Mouse (Mus musculus) CH12.LX (cell line): ENCODE results near the gene Pde8a. TPM values are rescaled to one million over a fixed set of nuclear protein-coding genes. Genes with fewer than 3 reads are reported as not detected.

Experiments used
- DNase-seq: peaks from one replicate; pipeline ENCODE4 v3.0.0-alpha.2; 2013; ENCODE audit errors: extremely low read depth
- H3K27ac ChIP-seq: 2 replicates; pipeline ENCODE4 v1.5.1; 2012; ENCODE audit warnings: low read depth, mild to moderate bottlenecking, control low read depth, moderate library complexity; ENCODE audit not compliant: insufficient read depth
- H3K27me3 ChIP-seq: replicated peaks from 2 replicates; pipeline ENCODE3; 2012; ENCODE audit warnings: inconsistent platforms
- H3K36me3 ChIP-seq, 2 experiments: replicated peaks in 1 of 2; 2 replicates each; pipeline versions ENCODE3 to v1.6.1; 2012; ENCODE audit warnings: inconsistent platforms in 1 of 2, low read length in 1 of 2, mild to moderate bottlenecking in 1 of 2, mixed read lengths in 1 of 2, moderate library complexity in 1 of 2; ENCODE audit not compliant: control insufficient read depth in 1 of 2, insufficient read depth in 1 of 2
- H3K4me1 ChIP-seq, 2 experiments: 2 replicates each; pipeline ENCODE4 v1.6.1; 2012; ENCODE audit warnings: inconsistent platforms in 1 of 2, moderate library complexity in 1 of 2; ENCODE audit not compliant: insufficient read depth in 2 of 2, control insufficient read depth in 1 of 2
- H3K4me2 ChIP-seq: 2 replicates; pipeline ENCODE4 v1.6.1; 2012; ENCODE audit warnings: low read depth, mild to moderate bottlenecking, control low read depth; ENCODE audit not compliant: poor library complexity, insufficient read depth, severe bottlenecking
- H3K4me3 ChIP-seq, 3 experiments: fragments of 150-350 bp in 1 of 3; sonication (generic) in 1 of 3; replicated peaks in 1 of 3; 2 replicates each; pipeline versions ENCODE3 to v1.5.1; 2011 to 2012; ENCODE audit warnings: low read depth in 2 of 3, low read length in 2 of 3, mild to moderate bottlenecking in 2 of 3, moderate library complexity in 2 of 3, control low read depth in 1 of 3, improper control_type of control experiment in 1 of 3, inconsistent platforms in 1 of 3, mixed read lengths in 1 of 3; ENCODE audit not compliant: poor library complexity in 1 of 3
- H3K79me2 ChIP-seq: replicated peaks from 2 replicates; pipeline ENCODE4 v1.6.1; 2012; ENCODE audit warnings: mild to moderate bottlenecking, moderate library complexity; ENCODE audit not compliant: control insufficient read depth, poor library complexity, insufficient read depth, severe bottlenecking; ENCODE audit errors: extremely low read depth
- H3K9ac ChIP-seq: 2 replicates; pipeline ENCODE4 v1.6.1; 2012; ENCODE audit warnings: low read depth, mild to moderate bottlenecking, control low read depth, moderate library complexity; ENCODE audit not compliant: insufficient read depth
- H3K9me3 ChIP-seq: replicated peaks from 2 replicates; pipeline ENCODE3; 2012; ENCODE audit warnings: low read length, inconsistent platforms, mixed read lengths
- BHLHE40 ChIP-seq: IDR thresholded peaks from 2 replicates; pipeline ENCODE4 v1.6.1; 2011; ENCODE audit warnings: mild to moderate bottlenecking, low read depth, low read length, improper control_type of control experiment
- CHD1 ChIP-seq: IDR thresholded peaks from 2 replicates; pipeline ENCODE4 v1.6.1; 2012; ENCODE audit warnings: low read depth, low read length, improper control_type of control experiment, inconsistent platforms
- CHD2 ChIP-seq: IDR thresholded peaks from 2 replicates; pipeline ENCODE4 v1.6.1; 2011; ENCODE audit warnings: low read length, improper control_type of control experiment
- CTCF ChIP-seq, 2 experiments: IDR thresholded peaks in 1 of 2; conservative IDR thresholded peaks in 1 of 2; 2 replicates each; pipeline ENCODE4 v1.5.1; 2011 to 2012; ENCODE audit warnings: low read depth in 2 of 2, low read length in 2 of 2, improper control_type of control experiment in 1 of 2, inconsistent platforms in 1 of 2, mild to moderate bottlenecking in 1 of 2, moderate library complexity in 1 of 2
- E2F4 ChIP-seq: IDR thresholded peaks from 2 replicates; pipeline ENCODE4 v1.6.1; 2011; ENCODE audit warnings: low read depth, low read length, improper control_type of control experiment; ENCODE audit not compliant: insufficient replicate concordance
- ELF1 ChIP-seq: IDR thresholded peaks from 2 replicates; pipeline ENCODE4 v1.6.1; 2014; ENCODE audit warnings: low read depth, mild to moderate bottlenecking, inconsistent platforms, low read length, improper control_type of control experiment
- ETS1 ChIP-seq: conservative IDR thresholded peaks from 2 replicates; pipeline ENCODE4 v1.6.1; 2012; ENCODE audit warnings: low read depth, mild to moderate bottlenecking, inconsistent platforms, low read length, improper control_type of control experiment, moderate library complexity
- GABPA ChIP-seq: IDR thresholded peaks from 2 replicates; pipeline ENCODE4 v1.6.1; 2012; ENCODE audit warnings: low read depth, low read length, improper control_type of control experiment, inconsistent platforms; ENCODE audit not compliant: insufficient replicate concordance
- HCFC1 ChIP-seq: IDR thresholded peaks from 2 replicates; pipeline ENCODE4 v1.6.1; 2012; ENCODE audit warnings: low read depth, mild to moderate bottlenecking, inconsistent platforms, low read length, improper control_type of control experiment
- IRF4 ChIP-seq: IDR thresholded peaks from 2 replicates; pipeline ENCODE4 v1.6.1; 2014; ENCODE audit warnings: low read depth, mild to moderate bottlenecking, inconsistent platforms, low read length, improper control_type of control experiment
- JUND ChIP-seq: conservative IDR thresholded peaks from 2 replicates; pipeline ENCODE4 v1.6.1; 2011; ENCODE audit warnings: low read depth, low read length, improper control_type of control experiment
- KAT2A ChIP-seq: IDR thresholded peaks from 2 replicates; pipeline ENCODE4 v1.6.1; 2012; ENCODE audit warnings: low read length, improper control_type of control experiment, inconsistent platforms; ENCODE audit not compliant: insufficient replicate concordance
- MAZ ChIP-seq: IDR thresholded peaks from 2 replicates; pipeline ENCODE4 v1.6.1; 2012; ENCODE audit warnings: low read depth, mild to moderate bottlenecking, inconsistent platforms, low read length, improper control_type of control experiment, moderate library complexity
- MEF2A ChIP-seq: IDR thresholded peaks from 2 replicates; pipeline ENCODE4 v1.6.1; 2014; ENCODE audit warnings: low read depth, mild to moderate bottlenecking, inconsistent platforms, low read length, improper control_type of control experiment, borderline replicate concordance
- MXI1 ChIP-seq: IDR thresholded peaks from 2 replicates; pipeline ENCODE4 v1.6.1; 2011; ENCODE audit warnings: mild to moderate bottlenecking, low read depth, low read length, improper control_type of control experiment
- MYC ChIP-seq: IDR thresholded peaks from 2 replicates; pipeline ENCODE4 v1.6.1; 2011; ENCODE audit warnings: low read depth, mild to moderate bottlenecking, improper control_type of control experiment, low read length
- NELFE ChIP-seq: IDR thresholded peaks from 2 replicates; pipeline ENCODE4 v1.6.1; 2011; ENCODE audit warnings: low read depth, low read length, improper control_type of control experiment
- PAX5 ChIP-seq: IDR thresholded peaks from 2 replicates; pipeline ENCODE4 v1.6.1; 2012; ENCODE audit warnings: low read length, inconsistent platforms, mixed read lengths
- POLR2AphosphoS2 ChIP-seq: IDR thresholded peaks from 2 replicates; pipeline ENCODE4 v1.6.1; 2011; ENCODE audit warnings: low read depth, low read length, improper control_type of control experiment
- RCOR1 ChIP-seq: conservative IDR thresholded peaks from 2 replicates; pipeline ENCODE4 v1.6.1; 2012; ENCODE audit warnings: low read depth, mild to moderate bottlenecking, inconsistent platforms, low read length, improper control_type of control experiment
- SMC3 ChIP-seq: IDR thresholded peaks from 2 replicates; pipeline ENCODE4 v1.6.1; 2011; ENCODE audit warnings: low read depth, low read length, improper control_type of control experiment
- TBP ChIP-seq: conservative IDR thresholded peaks from 2 replicates; pipeline ENCODE4 v1.6.1; 2011; ENCODE audit warnings: low read depth, low read length, improper control_type of control experiment
- TCF12 ChIP-seq: IDR thresholded peaks from 2 replicates; pipeline ENCODE4 v1.6.1; 2014; ENCODE audit warnings: low read depth, mild to moderate bottlenecking, inconsistent platforms, low read length, improper control_type of control experiment
- ZC3H11A ChIP-seq: IDR thresholded peaks from 2 replicates; pipeline ENCODE4 v1.6.1; 2012; ENCODE audit warnings: low read depth, mild to moderate bottlenecking, inconsistent platforms, low read length, improper control_type of control experiment
- ZKSCAN1 ChIP-seq: IDR thresholded peaks from 2 replicates; pipeline ENCODE4 v1.6.1; 2012; ENCODE audit warnings: low read depth, inconsistent platforms, low read length, improper control_type of control experiment, borderline replicate concordance
- ZMIZ1 ChIP-seq: IDR thresholded peaks from 2 replicates; pipeline ENCODE4 v1.6.1; 2012; ENCODE audit warnings: low read depth, mild to moderate bottlenecking, inconsistent platforms, low read length, improper control_type of control experiment
- ZNF384 ChIP-seq: IDR thresholded peaks from 2 replicates; pipeline ENCODE4 v1.6.1; 2012; ENCODE audit warnings: low read depth, low read length, improper control_type of control experiment, inconsistent platforms
- dilution Hi-C: fragments of 300-500 bp; cut with MboI; formaldehyde crosslinking; loops from 2 replicates; pipeline ENCODE4 v1.14.3; 2020; ENCODE audit warnings: low sequenced_read_pairs; ENCODE audit not compliant: extremely low pct_unique_long_range_greater_than_20kb, extremely low pct_ligation_motif_present
- in situ Hi-C: fragments of 300-500 bp; cut with MboI; formaldehyde crosslinking; loops from 3 replicates; pipeline ENCODE4 v1.14.3; 2019; ENCODE audit warnings: low sequenced_read_pairs, low pct_ligation_motif_present, low pct_unique_long_range_greater_than_20kb, mixed read lengths
- polyA plus RNA-seq: library from polyadenylated mRNA; unstranded; fragments of >175 nt; gene quantifications from 2 replicates; pipeline ENCODE4 v1.2.1, GENCODE M21; 2012; ENCODE audit warnings: low read depth; ENCODE audit not compliant: insufficient read length
- total RNA-seq, 2 experiments: library from RNA; depleted of rRNA; stranded (reverse); fragments of 300-350 nt in 1 of 2; fragments of >200 nt in 1 of 2; gene quantifications; 2 replicates each; pipeline ENCODE4 v1.2.3; 2012 to 2014

The Pde8a gene
- total and polyA plus RNA-seq, 3 experiments = 8.3 to 22.7 (median 9.1) TPM

- H3K4me3 ChIP-seq = no peak overlapping the region
- in situ Hi-C loops = no loop called here
These were observed 154.6 kb downstream of the Pde8a start for GRCm38 (mm10) chr7:81367946-81368345.

DNA sequence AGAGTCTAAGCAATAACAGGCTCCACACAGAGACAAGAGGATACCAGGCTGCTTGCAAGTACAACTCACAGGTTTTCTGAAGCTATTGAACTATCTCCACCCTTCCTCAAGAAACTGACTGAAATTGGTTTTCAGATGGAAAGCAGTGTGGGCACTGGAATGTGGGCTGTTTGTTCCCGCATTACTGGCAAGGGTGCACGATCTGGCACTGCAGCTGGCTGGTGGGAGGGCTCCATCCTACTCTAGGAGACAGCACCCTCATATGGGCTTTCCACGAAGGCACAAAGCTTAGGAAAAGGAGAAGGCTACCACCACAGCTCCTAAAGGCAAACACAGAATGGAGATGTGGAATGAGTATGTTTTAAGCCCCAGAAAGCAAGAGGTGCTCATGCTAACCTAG, 156.3 kb downstream of the Pde8a start:
- dilution Hi-C loops = no loop called here

More at GRCm38 (mm10) chr7:81367946-81368345, 154.6 kb downstream of the Pde8a start:
- no peak for DNase-seq
- H3K4me1 ChIP-seq = peaks cover 3 to 13% of the 10 kb centered on the region in 2 experiments; a peak in 3 of 4 replicates
- H3K9ac ChIP-seq = no peak overlapping the region
- TF ChIP-seq JUND (no peak), MAZ (no peak), CTCF (conservative IDR thresholded peaks at IDR 0.05 in 1 of 2, IDR thresholded peaks at IDR 0.05 in 1 of 2; ENCODE audit: low read depth in 2 of 2, low read length in 2 of 2) (no peak)
- TF ChIP-seq, all 38 proteins: peak for 0
- no peaks in the 10 kb centered on the region for H3K36me3 ChIP-seq
- no peaks in the 10 kb centered on the region for H3K9me3 ChIP-seq
- H3K27ac ChIP-seq = no peak overlapping the region
- dilution Hi-C loops = no loop called here
- H3K27me3 ChIP-seq = peaks cover 2% of the 10 kb centered on the region
- no peak overlapping the region for H3K4me2 ChIP-seq
- H3K79me2 ChIP-seq = no peaks in the 10 kb centered on the region

GRCm38 (mm10) chr7:81371811-81372210, 158.4 kb downstream of the Pde8a start:
- TF ChIP-seq NELFE = no peak
- TF ChIP-seq IRF4 = no peak
- TF ChIP-seq PAX5 = no peak
- TF ChIP-seq ETS1 = no peak
- no peak for TF ChIP-seq BHLHE40
- no peak for TF ChIP-seq POLR2AphosphoS2
- no peak for TF ChIP-seq KAT2A
- TF ChIP-seq CTCF (conservative IDR thresholded peaks at IDR 0.05 in 1 of 2, IDR thresholded peaks at IDR 0.05 in 1 of 2; ENCODE audit: low read depth in 2 of 2, low read length in 2 of 2) = no peak
- TF ChIP-seq ZC3H11A = no peak
- TF ChIP-seq JUND = no peak
- TF ChIP-seq ZKSCAN1 = no peak
- no peak for TF ChIP-seq MAZ
- TF ChIP-seq GABPA = no peak
- TF ChIP-seq, all 38 proteins: peak for 0
- Histone ChIP-seq H3K27me3 (no peaks in the 10 kb centered on the region), H3K9me3 (no peaks in the 10 kb centered on the region), H3K27ac (no peak overlapping the region), H3K36me3 (no peaks in the 10 kb centered on the region), H3K4me1 (peaks cover 3 to 13% of the 10 kb centered on the region in 2 experiments; a peak in 3 of 4 replicates), H3K4me3 (no peak overlapping the region), H3K9ac (no peak overlapping the region), H3K4me2 (no peak overlapping the region), H3K79me2 (no peaks in the 10 kb centered on the region)
- dilution Hi-C loops = no loop called here
- DNase-seq = no peak
- in situ Hi-C loops = no loop called here

More for the DNA sequence above, 156.3 kb downstream of the Pde8a start:
- H3K4me2 ChIP-seq = no peak overlapping the region
- no peaks in the 10 kb centered on the region for H3K9me3 ChIP-seq
- no peak overlapping the region for H3K27ac ChIP-seq
- H3K4me1 ChIP-seq = peaks cover 3 to 13% of the 10 kb centered on the region in 2 experiments; a peak in 3 of 4 replicates
- H3K4me3 ChIP-seq = no peak overlapping the region
- H3K27me3 ChIP-seq = peaks cover 2% of the 10 kb centered on the region
- no peaks in the 10 kb centered on the region for H3K79me2 ChIP-seq
- no peaks in the 10 kb centered on the region for H3K36me3 ChIP-seq
- in situ Hi-C loops = no loop called here
- H3K9ac ChIP-seq = no peak overlapping the region
- no peak for DNase-seq
- TF ChIP-seq MEF2A = no peak
- no peak for TF ChIP-seq CHD2
- TF ChIP-seq ZNF384 = no peak
- TF ChIP-seq ELF1 = no peak
- no peak for TF ChIP-seq MAZ
- no peak for TF ChIP-seq SMC3
- no peak for TF ChIP-seq MXI1
- TF ChIP-seq E2F4 = no peak
- no peak for TF ChIP-seq PAX5
- no peak for TF ChIP-seq JUND
- TF ChIP-seq RCOR1 = no peak
- no peak for TF ChIP-seq CHD1
- no peak for TF ChIP-seq CTCF (conservative IDR thresholded peaks at IDR 0.05 in 1 of 2, IDR thresholded peaks at IDR 0.05 in 1 of 2; ENCODE audit: low read depth in 2 of 2, low read length in 2 of 2)
- no peak for TF ChIP-seq HCFC1
- no peak for TF ChIP-seq ZMIZ1
- TF ChIP-seq TBP = no peak
- no peak for TF ChIP-seq TCF12
- no peak for TF ChIP-seq MYC
- TF ChIP-seq BHLHE40 = no peak
- no peak for TF ChIP-seq IRF4
- TF ChIP-seq, all 38 proteins: peak for 0
